Mouse (Mus musculus) thymus, adult 2 months (tissue): ENCODE measurements around the gene Gm28729. TPM values are rescaled to one million over a fixed set of nuclear protein-coding genes. Genes with fewer than 3 reads are reported as not detected.

ENCODE experiments used
- DNase-seq: peaks from one replicate; pipeline ENCODE4 v3.0.0; 2021
- H3K27ac ChIP-seq: fragments of 200-500 bp; 2 replicates; pipeline ENCODE4 v1.5.1; 2012; ENCODE audit warnings: low read length, control low read depth; ENCODE audit not compliant: control insufficient read depth, insufficient read depth
- H3K27me3 ChIP-seq: fragments of 200-500 bp; 2 replicates; pipeline ENCODE4 v1.6.1; 2012; ENCODE audit warnings: mild to moderate bottlenecking, low read length, moderate library complexity, mixed read lengths; ENCODE audit not compliant: control insufficient read depth, insufficient read depth
- H3K36me3 ChIP-seq: fragments of 200-500 bp; 2 replicates; pipeline ENCODE4 v1.6.1; 2012; ENCODE audit warnings: mild to moderate bottlenecking, low read length, moderate library complexity; ENCODE audit not compliant: control insufficient read depth, insufficient read depth
- H3K4me1 ChIP-seq: fragments of 200-500 bp; replicated peaks from 2 replicates; pipeline ENCODE4 v1.6.1; 2012; ENCODE audit warnings: low read length; ENCODE audit not compliant: control insufficient read depth, insufficient read depth
- H3K4me3 ChIP-seq: fragments of 200-500 bp; 2 replicates; pipeline ENCODE4 v1.5.1; 2012; ENCODE audit warnings: mild to moderate bottlenecking, low read length, control low read depth, moderate library complexity; ENCODE audit not compliant: control insufficient read depth, insufficient read depth
- CTCF ChIP-seq: fragments of 200-500 bp; IDR thresholded peaks from 2 replicates; pipeline ENCODE4 v1.5.1; 2012; ENCODE audit warnings: mild to moderate bottlenecking, control low read depth, low read length, moderate library complexity, borderline replicate concordance; ENCODE audit not compliant: control insufficient read depth, poor library complexity, insufficient read depth; ENCODE audit errors: extremely low read depth
- POLR2A ChIP-seq: fragments of 200-500 bp; IDR thresholded peaks from 2 replicates; pipeline ENCODE4 v1.6.1; 2012; ENCODE audit warnings: mild to moderate bottlenecking, low read length, control low read depth, moderate library complexity; ENCODE audit not compliant: control insufficient read depth, poor library complexity, insufficient read depth; ENCODE audit errors: extremely low read depth
- WGBS: fragments of 180-500 bp; shearing (Covaris S2); methylation state at CpG from one replicate; pipeline ENCODE4 v1.1.7; 2018; 5-methylcytosine and 5-hydroxymethylcytosine counted together
- polyA plus RNA-seq: library from polyadenylated mRNA; depleted of rRNA; stranded (reverse); fragments of >200 nt; gene quantifications from 2 replicates; pipeline ENCODE4 v1.2.3, GENCODE M21; 2012; rRNA removed

Gene Gm28729
- polyA plus RNA-seq: 0.04 and 0.08 TPM in 2 replicates

- H3K4me3 ChIP-seq: no peak within 1 kb of the TSS
- no peak within 1 kb of the TSS for H3K27ac ChIP-seq
- H3K4me1 ChIP-seq: no peaks in the 10 kb centered on the region
- no peak for DNase-seq
- no peaks in the 10 kb centered on the region for H3K27me3 ChIP-seq
- 72% methylated on average over 12 of the region's 12 CpGs for WGBS
- TF ChIP-seq POLR2A (no peak), CTCF (no peak)
- H3K36me3 ChIP-seq: no peaks in the 10 kb centered on the region
Measured at GRCm38 (mm10) chr9:96524972-96525506, at the start of gene Gm28729. TSS of gene Gm28729 (minus strand) at chr9:96525264.

- TF ChIP-seq CTCF (no peak), POLR2A (no peak)
- Histone ChIP-seq H3K27ac (no peak overlapping the region), H3K4me1 (peaks cover 2% of the 10 kb centered on the region; the same call in 1 of the 2 replicates), H3K36me3 (peaks cover 44% of the 10 kb centered on the region), H3K4me3 (no peak overlapping the region), H3K27me3 (no peaks in the 10 kb centered on the region)
- no peak for DNase-seq
- WGBS: 6% methylated on average over 1 of the region's 1 CpGs
Measured at GRCm38 (mm10) chr9:96573252-96573651, 48.2 kb upstream of the Gm28729 start.

DNA sequence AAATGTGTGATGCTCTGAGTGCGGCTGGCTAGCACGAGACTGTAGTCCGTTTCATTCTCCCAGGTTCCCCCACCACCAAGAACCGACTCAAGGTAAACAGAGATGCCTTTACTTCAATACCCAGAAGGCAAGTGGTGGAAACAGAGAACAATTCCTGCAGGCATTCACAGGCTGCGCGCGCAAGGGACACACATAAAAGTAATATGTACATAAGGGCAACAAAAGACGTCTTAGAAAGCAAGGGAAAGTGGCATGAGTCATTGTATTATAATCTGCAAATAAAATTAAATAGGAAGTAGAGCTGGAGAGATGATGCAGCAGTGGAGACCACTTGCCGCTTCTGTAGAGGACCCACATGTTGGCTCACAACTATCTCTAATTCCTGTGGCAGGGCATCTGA, 47.7 kb upstream of the Gm28729 start:
- Histone ChIP-seq H3K4me1 (peaks cover 2% of the 10 kb centered on the region; the same call in 1 of the 2 replicates), H3K4me3 (no peak overlapping the region), H3K27ac (no peak overlapping the region), H3K36me3 (peaks cover 45% of the 10 kb centered on the region), H3K27me3 (no peaks in the 10 kb centered on the region)
- no peak for DNase-seq
- 94% methylated on average over 9 of the region's 9 CpGs for WGBS
- no peak for TF ChIP-seq CTCF
- TF ChIP-seq POLR2A: no peak

DNA sequence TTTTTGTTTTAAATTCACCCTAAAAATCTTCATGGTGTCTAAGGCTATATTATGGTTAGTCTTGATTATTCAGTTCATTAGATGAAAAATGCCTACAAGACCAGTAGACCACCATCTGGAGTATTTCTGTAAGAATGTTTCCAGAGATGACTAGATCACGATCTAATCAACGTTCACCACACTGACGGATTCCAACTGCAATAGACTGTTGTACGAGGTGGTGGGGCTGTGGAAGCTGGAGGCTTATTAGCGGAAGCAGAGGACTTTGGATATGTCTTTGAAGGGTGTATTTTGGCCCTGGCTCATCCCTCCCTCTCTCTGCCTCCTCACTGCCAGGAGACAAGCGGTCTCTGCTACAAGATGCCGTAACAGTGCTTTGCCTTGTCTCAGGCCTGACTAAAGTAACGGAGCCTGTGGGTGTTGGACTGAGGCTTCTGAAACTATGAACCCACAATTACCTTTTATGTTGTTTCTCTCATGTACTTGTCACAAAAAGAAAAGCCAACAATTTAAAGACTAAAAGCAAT, 41.5 kb upstream of the Gm28729 start:
- no peak for TF ChIP-seq CTCF
- TF ChIP-seq POLR2A: no peak
- Histone ChIP-seq H3K27ac (no peak overlapping the region), H3K36me3 (peaks cover 58% of the 10 kb centered on the region), H3K27me3 (no peaks in the 10 kb centered on the region), H3K4me1 (no peaks in the 10 kb centered on the region), H3K4me3 (no peak overlapping the region)
- no peak for DNase-seq
- 97% methylated on average over 8 of the region's 8 CpGs for WGBS

GRCm38 (mm10) chr9:96563501-96563900, 38.4 kb upstream of the Gm28729 start:
- H3K27me3 ChIP-seq: no peaks in the 10 kb centered on the region
- H3K27ac ChIP-seq: no peak overlapping the region
- no peak for DNase-seq
- TF ChIP-seq POLR2A: no peak
- TF ChIP-seq CTCF: no peak
- WGBS: 97% methylated on average over 4 of the region's 4 CpGs
- no peak overlapping the region for H3K4me3 ChIP-seq
- no peaks in the 10 kb centered on the region for H3K4me1 ChIP-seq
- peaks cover 56% of the 10 kb centered on the region for H3K36me3 ChIP-seq

DNA sequence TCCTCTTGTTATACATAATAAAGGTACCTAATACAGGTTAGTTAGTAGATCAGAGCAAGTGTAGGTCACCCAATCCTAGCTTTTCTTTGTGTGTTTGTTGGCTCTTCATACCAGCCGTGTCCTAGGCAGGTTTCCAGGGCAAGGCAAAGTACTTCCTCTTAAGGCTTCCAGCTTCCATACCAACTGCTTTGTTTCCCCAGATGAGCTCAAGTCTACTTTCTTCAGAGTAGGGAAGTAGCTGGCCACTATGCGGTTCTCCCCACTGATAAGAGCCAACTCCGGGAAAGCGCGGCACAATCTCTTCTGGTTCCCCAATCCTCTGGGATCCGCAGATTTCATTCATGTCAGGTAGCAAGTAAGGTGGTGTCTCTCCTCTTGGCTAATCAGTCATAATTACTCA, 34.1 kb upstream of the Gm28729 start:
- H3K27me3 ChIP-seq: no peaks in the 10 kb centered on the region
- WGBS: 97% methylated on average over 6 of the region's 6 CpGs
- no peak overlapping the region for H3K4me3 ChIP-seq
- TF ChIP-seq CTCF: no peak
- TF ChIP-seq POLR2A: no peak
- DNase-seq: no peak
- no peaks in the 10 kb centered on the region for H3K4me1 ChIP-seq
- H3K36me3 ChIP-seq: peaks cover 48% of the 10 kb centered on the region
- no peak overlapping the region for H3K27ac ChIP-seq

DNA sequence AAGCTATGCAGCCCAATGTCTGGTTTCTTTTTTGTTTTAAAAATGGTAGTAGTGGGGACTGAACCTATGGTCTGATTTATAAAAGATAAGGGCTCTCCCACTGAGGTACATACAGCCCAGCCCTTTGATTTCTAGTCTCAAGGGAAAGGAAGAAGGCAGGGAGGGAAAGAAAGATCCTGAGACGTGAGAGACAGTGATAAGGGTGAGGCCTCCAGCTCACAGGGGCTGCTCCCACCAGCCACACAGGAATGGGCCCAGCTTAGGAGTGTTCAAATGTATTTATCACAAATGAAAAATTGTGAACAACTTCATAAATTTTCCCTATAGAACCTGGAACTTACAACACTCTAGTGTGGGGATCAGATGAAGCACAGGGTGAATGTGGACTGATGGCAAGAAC, 33.5 kb upstream of the Gm28729 start:
- WGBS: 91% methylated on average over 1 of the region's 1 CpGs
- Histone ChIP-seq H3K4me3 (no peak overlapping the region), H3K4me1 (no peaks in the 10 kb centered on the region), H3K36me3 (peaks cover 42% of the 10 kb centered on the region), H3K27ac (no peak overlapping the region), H3K27me3 (no peaks in the 10 kb centered on the region)
- TF ChIP-seq CTCF: no peak
- TF ChIP-seq POLR2A: no peak
- no peak for DNase-seq

DNA sequence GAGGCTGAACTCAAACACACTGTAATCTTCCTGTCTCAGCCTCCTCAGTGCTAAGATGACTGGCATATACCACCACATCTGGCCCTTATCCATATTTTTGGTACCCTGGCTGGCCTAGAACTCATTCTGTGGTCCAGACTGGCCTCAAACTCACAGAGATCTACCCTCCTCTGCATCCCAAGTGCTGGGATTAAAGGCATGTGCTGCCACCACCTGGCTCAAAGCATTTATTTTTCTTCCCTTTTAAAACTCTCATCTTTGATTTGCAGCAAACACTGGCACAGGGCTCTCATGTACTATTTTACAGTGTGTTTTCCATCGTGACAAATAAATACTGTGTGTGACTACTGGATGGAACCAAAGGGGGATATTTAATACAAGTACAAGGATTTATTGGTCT, 29.0 kb upstream of the Gm28729 start:
- Histone ChIP-seq H3K27ac (no peak overlapping the region), H3K4me1 (no peaks in the 10 kb centered on the region), H3K4me3 (no peak overlapping the region), H3K36me3 (peaks cover 30% of the 10 kb centered on the region), H3K27me3 (no peaks in the 10 kb centered on the region)
- DNase-seq: no peak
- WGBS: 93% methylated on average over 1 of the region's 1 CpGs
- TF ChIP-seq POLR2A: no peak
- no peak for TF ChIP-seq CTCF
